Mouse (Mus musculus): ENCODE results near the gene Neil3. TPM values are rescaled to one million over a fixed set of nuclear protein-coding genes. Genes with fewer than 3 reads are reported as not detected.
"Not testable (repeated sequence)": the region's sequence is repeated elsewhere in the genome, so short reads cannot be mapped to it uniquely, and the experiment has no call there.

Neil3 gene
- total RNA-seq, 2 experiments from 2014 or later, result 7.0 to 10.4 TPM

- DNase-seq, result not testable (repeated sequence)
Observed at GRCm38 (mm10) chr8:53538049-53538448, 100.8 kb downstream of the Neil3 start.

Other genes starting within 250 kb of the Neil3 start
- gene Aga, start 127.3 kb downstream of the Neil3 start, total RNA-seq (2021), result 10 to 100 TPM; 29.4 to 33.3 TPM